Mouse (Mus musculus) liver (tissue): ENCODE measurements around the gene Rbm19.

ENCODE experiments used
- DNase-seq: peaks from one replicate; pipeline ENCODE4 v3.0.0-alpha.2; 2020; ENCODE audit warnings: mixed read lengths

The Rbm19 gene

DNA sequence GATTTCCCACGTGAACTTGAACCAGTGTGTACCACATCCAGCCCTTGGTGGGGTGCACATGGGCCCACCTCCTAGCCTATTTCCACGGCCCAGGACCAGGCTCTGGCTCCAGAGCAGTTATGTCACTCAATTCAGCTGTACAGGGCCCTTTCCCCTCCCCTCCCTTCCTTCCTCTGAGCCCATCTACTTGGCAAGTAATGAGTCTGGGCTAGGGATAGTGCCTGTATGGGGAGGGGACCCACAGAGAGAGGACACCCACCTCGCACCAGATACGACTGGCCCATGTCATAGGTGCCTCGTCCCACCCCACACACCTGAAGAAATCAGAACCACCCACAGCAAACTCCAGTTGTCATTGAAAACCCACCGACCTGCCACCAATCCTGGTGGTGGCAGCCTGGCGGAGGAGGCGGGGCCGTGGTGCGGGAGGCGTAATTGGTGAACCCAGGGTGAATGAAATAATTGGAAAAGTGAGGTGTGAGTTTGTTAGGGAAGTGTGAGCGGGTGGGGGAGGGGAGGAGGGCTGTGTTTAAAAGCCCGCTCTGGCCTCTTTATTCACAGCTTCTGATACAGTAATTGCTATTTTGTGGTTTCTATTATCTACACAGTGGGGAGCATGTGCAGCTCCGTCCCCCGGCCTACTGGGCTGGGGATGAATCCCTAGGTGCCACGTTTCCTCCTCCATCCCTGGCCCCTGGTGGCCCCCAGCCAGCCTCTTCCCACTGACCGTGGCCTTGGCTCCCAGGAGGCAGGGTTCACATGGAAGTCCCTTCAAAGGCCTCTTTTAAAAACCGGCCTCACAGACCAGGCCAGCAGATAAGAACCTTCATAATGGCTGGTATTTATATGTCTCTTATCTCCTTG is 55.8 kb downstream of the Rbm19 start:
- no peak for DNase-seq

DNA sequence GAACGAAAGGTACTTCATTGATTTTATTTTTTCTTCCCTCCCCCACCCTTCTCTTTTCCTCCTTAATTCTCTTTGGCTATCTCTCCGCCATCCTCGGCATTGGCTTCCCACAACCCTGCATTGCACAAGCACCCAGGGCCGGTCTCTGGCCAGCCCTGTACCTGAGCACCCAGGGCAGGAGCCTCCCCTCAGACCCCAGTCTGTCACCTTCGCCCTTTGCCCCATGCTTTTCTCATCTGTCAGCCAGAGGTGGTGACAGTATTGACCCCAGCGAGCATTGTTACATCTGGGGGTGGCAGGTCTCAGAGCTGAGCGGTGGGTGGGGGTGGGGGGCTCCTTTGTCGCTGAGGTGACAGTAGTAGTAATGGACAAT is 56.5 kb downstream of the Rbm19 start:
- DNase-seq = peak; percentile 45

- DNase-seq = no peak
Observed at GRCm38 (mm10) chr5:120174317-120174716, 58.1 kb downstream of the Rbm19 start.

GRCm38 (mm10) chr5:120175217-120175616 is 59.0 kb downstream of the Rbm19 start:
- DNase-seq = no peak

DNA sequence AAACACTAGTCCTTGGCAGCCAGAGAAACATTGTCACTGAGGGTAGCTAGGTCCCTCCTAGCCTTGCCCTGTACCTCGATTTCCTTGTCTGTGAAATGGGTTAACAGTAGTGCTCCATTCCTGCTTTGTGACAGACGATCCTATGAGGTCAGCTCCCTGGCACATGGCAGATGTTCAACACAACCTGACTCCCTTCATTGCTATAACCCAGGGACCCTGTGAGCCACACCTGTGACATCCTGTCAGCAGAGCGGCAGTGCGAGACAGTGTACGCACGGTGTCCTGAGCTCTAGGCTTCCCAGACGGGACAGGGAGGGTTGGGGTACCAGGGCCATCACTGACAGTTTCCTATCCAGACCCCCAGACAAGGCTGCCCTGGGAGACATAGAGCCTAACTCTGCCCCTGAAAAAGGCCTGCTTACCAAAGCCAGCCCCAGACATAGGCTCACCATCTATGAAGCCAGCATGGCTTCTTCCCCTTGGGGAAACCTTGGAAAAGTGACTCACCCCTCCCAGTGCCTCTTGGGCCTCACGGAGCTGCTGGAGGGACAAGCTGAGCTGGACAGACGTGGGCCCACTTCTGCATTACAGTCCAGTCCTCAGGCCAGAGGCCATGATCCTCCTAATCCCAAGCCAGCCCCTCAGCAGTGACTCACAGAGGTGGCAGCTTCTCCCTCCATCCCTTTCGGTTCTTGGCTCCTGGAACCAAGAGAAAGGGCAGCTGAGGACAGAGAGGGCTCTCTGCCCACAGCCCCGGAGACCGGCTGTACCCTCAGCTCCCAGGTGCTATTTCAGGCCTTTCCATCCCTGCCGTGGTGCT is 60.2 kb downstream of the Rbm19 start:
- DNase-seq = no peak

GRCm38 (mm10) chr5:120177066-120177340 is 60.7 kb downstream of the Rbm19 start:
- DNase-seq = no peak

GRCm38 (mm10) chr5:120180102-120180501 is 63.8 kb downstream of the Rbm19 start:
- no peak for DNase-seq

DNA sequence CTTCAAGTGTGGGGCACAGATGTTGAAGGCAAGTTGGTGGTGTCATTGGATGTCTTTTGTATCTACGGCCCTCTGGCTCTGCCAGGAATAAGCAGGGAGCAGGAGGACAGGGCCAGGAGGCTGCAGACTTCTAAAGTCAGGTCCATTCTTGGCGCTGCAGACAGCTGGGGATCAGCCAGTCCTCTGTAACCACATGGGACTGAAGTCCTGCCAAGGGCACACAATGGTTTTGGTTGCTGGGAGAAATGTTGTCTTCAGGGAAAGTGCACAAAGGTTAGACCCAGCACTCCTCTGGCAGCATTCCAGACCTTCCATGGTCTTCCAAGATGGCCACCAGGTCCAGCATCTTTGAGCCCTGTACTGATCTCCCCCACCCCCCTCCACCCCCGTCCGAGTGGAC is 65.1 kb downstream of the Rbm19 start:
- no peak for DNase-seq

GRCm38 (mm10) chr5:120183321-120183720 is 67.1 kb downstream of the Rbm19 start:
- no peak for DNase-seq

- no peak for DNase-seq
Observed at GRCm38 (mm10) chr5:120183790-120184189, 67.5 kb downstream of the Rbm19 start.

DNA sequence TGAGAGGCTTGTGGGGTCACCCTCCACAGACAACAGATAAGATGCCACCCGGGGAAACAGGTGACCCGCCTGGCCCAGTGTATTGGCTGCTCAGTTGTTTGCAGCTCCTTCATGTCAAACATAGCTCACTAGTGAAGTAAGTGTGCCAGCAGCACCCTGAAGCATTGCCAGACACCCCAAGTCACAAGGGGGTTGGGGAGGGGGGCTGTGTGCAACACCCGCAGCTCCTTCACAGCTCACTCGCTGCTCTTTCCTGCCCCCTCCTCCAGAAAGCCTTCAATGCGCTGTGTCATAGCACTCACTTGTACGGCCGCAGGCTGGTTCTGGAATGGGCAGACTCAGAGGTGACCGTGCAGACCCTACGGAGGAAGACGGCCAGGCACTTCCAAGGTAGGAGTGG is 69.7 kb downstream of the Rbm19 start:
- DNase-seq = no peak

DNA sequence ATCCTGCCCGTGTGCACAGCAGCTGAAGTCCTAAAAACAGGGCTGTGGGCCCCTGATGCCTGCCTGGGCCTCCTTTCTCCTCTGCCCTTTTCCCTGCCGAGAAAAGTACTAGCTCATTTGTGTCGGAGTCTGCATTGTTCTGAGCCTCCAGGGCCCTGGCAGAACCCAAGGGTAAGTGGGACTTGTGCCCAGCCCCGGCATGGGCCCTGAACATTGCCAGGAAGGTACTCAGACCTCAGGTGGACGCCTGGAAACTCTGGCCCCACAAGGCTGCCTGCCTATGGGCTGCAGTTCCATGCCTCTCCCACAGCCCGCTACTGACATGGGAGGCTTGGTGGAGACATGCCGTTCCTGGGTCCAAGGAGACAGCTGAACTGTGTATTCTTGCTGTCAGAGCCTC is 72.3 kb downstream of the Rbm19 start:
- DNase-seq = no peak

- no peak for DNase-seq
Observed at GRCm38 (mm10) chr5:120190001-120190582, 73.8 kb downstream of the Rbm19 start.

GRCm38 (mm10) chr5:120191620-120192019 is 75.4 kb downstream of the Rbm19 start:
- DNase-seq = no peak

DNA sequence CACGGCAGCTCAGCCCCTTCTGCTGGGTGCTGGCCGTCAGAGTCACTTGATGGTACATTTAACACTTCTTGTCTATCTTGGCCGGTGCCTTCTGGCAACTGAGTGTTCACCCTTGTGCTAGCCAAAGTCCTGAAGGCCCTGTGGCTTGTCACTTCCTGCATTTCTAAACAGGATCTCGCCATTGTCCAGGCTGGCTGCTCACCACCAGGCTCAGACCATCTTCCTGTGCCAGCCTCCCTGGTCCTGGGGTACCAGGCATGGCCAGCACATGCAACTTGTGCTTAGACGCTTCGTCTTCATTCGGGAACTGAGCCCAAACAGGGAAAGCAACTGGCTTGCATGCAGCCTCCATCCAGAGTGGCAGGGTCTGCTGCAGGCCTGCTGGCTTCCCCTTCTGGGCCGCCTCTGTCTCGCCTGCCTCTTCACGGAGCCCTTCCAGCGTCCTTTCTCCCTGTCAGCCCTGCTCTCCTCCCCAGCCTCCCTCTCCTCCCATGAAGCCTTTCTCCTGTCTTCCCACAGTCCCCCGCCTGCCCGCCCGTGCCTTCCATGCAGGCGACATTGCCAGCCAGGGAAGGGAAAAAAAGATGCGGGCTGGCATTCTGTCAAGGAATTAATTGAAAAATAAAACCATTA is 78.2 kb downstream of the Rbm19 start:
- no peak for DNase-seq

- DNase-seq = no peak
Observed at GRCm38 (mm10) chr5:120194948-120195347, 78.7 kb downstream of the Rbm19 start.

DNA sequence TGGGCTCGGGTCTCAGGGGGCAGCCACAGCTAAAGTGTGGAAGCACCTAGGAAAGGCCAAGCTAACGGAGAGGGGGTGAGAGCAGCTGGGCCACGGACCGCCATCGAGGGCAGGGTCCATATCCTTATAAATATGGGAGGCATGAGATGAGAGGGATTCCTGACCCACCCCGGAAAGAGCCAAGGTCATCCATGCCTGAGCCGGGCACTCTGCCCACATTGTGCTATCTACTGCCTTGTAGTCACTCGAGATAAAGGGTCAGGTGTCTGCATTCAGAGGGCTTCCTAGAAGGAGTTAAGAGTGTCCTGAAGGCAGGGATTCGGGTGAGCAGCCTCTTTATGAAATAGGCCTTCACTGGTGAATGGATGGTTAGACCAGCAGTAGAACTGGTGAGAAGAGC is 80.6 kb downstream of the Rbm19 start:
- DNase-seq = no peak

DNA sequence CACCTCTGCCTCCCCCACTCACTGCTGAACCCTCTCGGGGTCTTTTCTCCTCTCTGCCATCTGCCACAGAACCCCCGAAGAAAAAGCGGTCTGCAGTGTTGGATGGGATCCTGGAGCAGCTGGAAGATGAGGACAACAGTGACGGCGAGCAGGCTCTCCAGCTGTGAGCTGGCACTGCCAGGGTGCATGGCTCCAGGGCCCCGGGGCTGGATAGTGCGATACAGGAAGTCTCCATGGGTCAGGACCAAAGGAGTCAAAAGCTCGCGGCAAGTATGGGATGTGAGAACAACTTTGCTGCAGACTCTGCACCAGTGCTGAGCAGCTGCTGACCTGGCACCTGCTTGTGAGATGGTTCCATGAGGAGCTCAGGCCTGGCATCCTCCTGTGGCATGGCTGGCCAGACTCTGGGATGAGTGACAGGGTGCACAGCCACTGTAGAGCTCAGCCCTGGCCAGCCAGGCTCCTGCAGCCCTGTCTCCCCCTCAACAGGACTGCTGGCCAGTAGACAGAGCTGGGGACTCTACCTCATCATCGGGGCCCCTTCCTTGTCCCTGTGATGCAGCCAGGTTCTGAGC is 81.6 kb downstream of the Rbm19 start:
- no peak for DNase-seq

DNA sequence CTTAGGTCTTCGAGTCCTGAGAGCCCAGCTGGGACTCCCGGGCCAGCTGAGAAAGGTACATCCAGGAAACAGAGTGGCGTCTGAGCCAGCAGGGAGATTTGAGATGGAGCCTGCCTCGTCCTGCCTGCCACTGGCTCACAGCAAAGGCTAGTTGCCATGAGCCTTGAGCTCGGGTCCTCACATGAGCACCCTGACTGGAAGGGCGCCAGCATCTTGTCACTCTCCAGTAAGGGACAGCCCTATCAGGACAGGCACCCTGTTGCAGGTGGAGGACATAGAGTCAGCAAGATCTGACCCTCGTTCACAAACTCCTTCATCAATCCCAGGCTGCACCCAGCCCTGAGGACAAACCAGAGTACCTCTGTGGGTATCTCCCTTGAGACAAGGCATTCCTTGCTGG is 83.6 kb downstream of the Rbm19 start:
- no peak for DNase-seq

- DNase-seq = no peak
Observed at GRCm38 (mm10) chr5:120204316-120204715, 88.1 kb downstream of the Rbm19 start.

- no peak for DNase-seq
Observed at GRCm38 (mm10) chr5:120206313-120206943, 90.2 kb downstream of the Rbm19 start.

- no peak for DNase-seq
Observed at GRCm38 (mm10) chr5:120207492-120207891, 91.2 kb downstream of the Rbm19 start.

DNA sequence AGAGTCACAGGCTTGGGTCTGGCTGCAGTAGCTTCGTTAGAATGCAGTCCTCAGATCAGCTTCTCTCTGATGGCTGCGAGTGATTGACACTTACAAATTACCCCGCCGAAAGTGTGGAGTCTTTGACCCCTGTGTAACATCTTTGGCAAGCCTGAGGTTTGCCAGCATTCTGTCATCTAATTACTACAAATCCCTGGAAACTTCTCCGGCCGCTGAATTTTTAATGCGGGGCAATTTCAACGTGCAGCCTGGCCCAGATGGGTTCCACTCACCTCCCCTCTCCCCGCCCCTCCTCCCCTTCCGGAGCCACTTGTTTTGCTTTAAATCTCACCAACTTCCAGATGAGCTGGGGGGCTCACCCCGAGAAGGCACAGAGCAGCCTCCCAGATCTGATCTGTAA is 94.4 kb downstream of the Rbm19 start:
- DNase-seq = no peak
